Mouse (Mus musculus) ES-E14 (cell line): ENCODE measurements around the gene Slf2. TPM values are rescaled to one million over a fixed set of nuclear protein-coding genes. Genes with fewer than 3 reads are reported as not detected.

Experiments used
- DNase-seq: peaks from one replicate; pipeline ENCODE4 v3.0.0-alpha.2; 2013; ENCODE audit warnings: low read depth, low spot score
- H3K27ac ChIP-seq: 2 replicates; pipeline ENCODE4 v1.5.1; 2012; ENCODE audit warnings: low read depth, mild to moderate bottlenecking, low read length, moderate library complexity, mixed read lengths; ENCODE audit not compliant: poor library complexity, insufficient read depth, severe bottlenecking
- H3K36me3 ChIP-seq: 2 replicates; pipeline ENCODE4 v1.6.1; 2012; ENCODE audit warnings: mild to moderate bottlenecking, low read length, moderate library complexity, mixed read lengths; ENCODE audit not compliant: control insufficient read depth, poor library complexity, insufficient read depth, severe bottlenecking
- H3K4me1 ChIP-seq, 2 experiments: fragments of 150-350 bp in 1 of 2; sonication (generic) in 1 of 2; 2 replicates each; pipeline ENCODE4 v1.6.1; 2012; ENCODE audit warnings: low read length in 2 of 2, mild to moderate bottlenecking in 1 of 2, mixed read lengths in 1 of 2; ENCODE audit not compliant: control insufficient read depth in 2 of 2, insufficient read depth in 2 of 2, poor library complexity in 1 of 2
- H3K4me3 ChIP-seq, 2 experiments: fragments of 150-350 bp in 1 of 2; sonication (generic) in 1 of 2; 2 replicates each; pipeline ENCODE4 v1.5.1; 2012; ENCODE audit warnings: low read length in 2 of 2, low read depth in 1 of 2, mild to moderate bottlenecking in 1 of 2, mixed read lengths in 1 of 2; ENCODE audit not compliant: insufficient read depth in 1 of 2, poor library complexity in 1 of 2, severe bottlenecking in 1 of 2
- H3K9ac ChIP-seq: 2 replicates; pipeline ENCODE4 v1.6.1; 2012; ENCODE audit warnings: low read depth, mild to moderate bottlenecking, low read length, mixed read lengths; ENCODE audit not compliant: poor library complexity, insufficient read depth, severe bottlenecking
- H3K9me3 ChIP-seq: fragments of 150-350 bp; sonication (generic); 2 replicates; pipeline ENCODE4 v1.6.1; 2012; ENCODE audit warnings: low read depth, mild to moderate bottlenecking, low read length; ENCODE audit not compliant: control insufficient read depth, insufficient read depth
- CHD2 ChIP-seq: IDR thresholded peaks from 2 replicates; pipeline ENCODE4 v1.6.1; 2014; ENCODE audit warnings: mild to moderate bottlenecking, low read depth, low read length, inconsistent platforms
- HCFC1 ChIP-seq: IDR thresholded peaks from 2 replicates; pipeline ENCODE4 v1.6.1; 2012; ENCODE audit warnings: low read length, inconsistent platforms, borderline replicate concordance; ENCODE audit not compliant: insufficient read depth
- MAFK ChIP-seq: IDR thresholded peaks from 2 replicates; pipeline ENCODE4 v1.6.1; 2014; ENCODE audit warnings: mild to moderate bottlenecking, low read depth, low read length, inconsistent platforms; ENCODE audit not compliant: insufficient read depth
- ZC3H11A ChIP-seq: IDR thresholded peaks from 2 replicates; pipeline ENCODE4 v1.6.1; 2012; ENCODE audit warnings: low read depth, mild to moderate bottlenecking, inconsistent platforms, low read length, borderline replicate concordance
- ZNF384 ChIP-seq: IDR thresholded peaks from 2 replicates; pipeline ENCODE4 v1.6.1; 2012; ENCODE audit warnings: low read depth, low read length, inconsistent platforms
- in situ Hi-C, 2 experiments: fragments of 600-800 bp; cut with MboI; formaldehyde crosslinking; loops; one replicate each; pipeline ENCODE4 v1.15.1; 2025; ENCODE audit warnings: low sequenced_read_pairs in 2 of 2, inconsistent platforms in 1 of 2; ENCODE audit not compliant: unreplicated experiment in 2 of 2
- total RNA-seq: library from RNA; depleted of rRNA; stranded (reverse); fragments of 300-350 nt; gene quantifications from 2 replicates; pipeline ENCODE4 v1.2.3, GENCODE M21; 2012

Slf2 gene
- total RNA-seq, 1 experiment = 48.3 TPM

GRCm38 (mm10) chr19:44928185-44928584 is 2.8 kb upstream of the Slf2 start:
- Histone ChIP-seq H3K36me3 (no peaks in the 10 kb centered on the region), H3K9ac (no peak overlapping the region), H3K27ac (no peak overlapping the region), H3K4me1 (peaks cover 0 to 6% of the 10 kb centered on the region in 2 experiments; a peak in 2 of 4 replicates), H3K9me3 (no peaks in the 10 kb centered on the region), H3K4me3 (no peak overlapping the region)
- TF ChIP-seq ZNF384 (no peak), ZC3H11A (no peak), MAFK (no peak), CHD2 (no peak), HCFC1 (no peak)
- DNase-seq = no peak
- in situ Hi-C loops = no loop called here

DNA sequence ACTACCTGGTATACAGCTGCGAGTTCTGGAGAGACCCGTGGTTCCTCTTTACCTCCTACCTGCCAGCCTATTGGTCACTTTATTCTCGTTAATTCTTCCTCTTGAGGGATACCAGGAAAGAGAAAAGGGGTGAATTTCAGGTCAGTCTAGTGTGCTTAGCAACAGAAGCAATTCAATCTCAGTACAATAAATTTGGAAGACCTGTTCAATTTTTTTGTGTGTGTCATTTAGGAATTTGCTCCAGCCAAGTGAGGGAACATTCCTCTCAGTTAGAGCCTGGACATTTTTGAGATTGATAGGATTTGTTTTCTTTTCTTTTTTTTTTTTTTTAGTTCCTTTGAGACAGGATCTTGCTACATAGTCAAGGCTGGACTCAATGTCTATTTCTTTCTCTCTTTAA is 1.7 kb upstream of the Slf2 start:
- Histone ChIP-seq H3K27ac (no peak overlapping the region), H3K4me1 (peaks cover 0 to 6% of the 10 kb centered on the region in 2 experiments; a peak in 2 of 4 replicates), H3K4me3 (no peak overlapping the region), H3K9me3 (no peaks in the 10 kb centered on the region), H3K36me3 (no peaks in the 10 kb centered on the region), H3K9ac (no peak overlapping the region)
- in situ Hi-C loops = no loop called here
- TF ChIP-seq HCFC1 = no peak
- TF ChIP-seq CHD2 = no peak
- no peak for TF ChIP-seq ZNF384
- TF ChIP-seq ZC3H11A = no peak
- no peak for TF ChIP-seq MAFK
- no peak for DNase-seq

GRCm38 (mm10) chr19:44929663-44930062 is 1.3 kb upstream of the Slf2 start:
- Histone ChIP-seq H3K9me3 (no peaks in the 10 kb centered on the region), H3K4me1 (peaks cover 0 to 6% of the 10 kb centered on the region in 2 experiments; a peak in 2 of 4 replicates), H3K9ac (no peak overlapping the region), H3K27ac (no peak overlapping the region), H3K4me3 (no peak overlapping the region), H3K36me3 (no peaks in the 10 kb centered on the region)
- TF ChIP-seq ZC3H11A (no peak), ZNF384 (peak; percentile 89; the same call in 1 of the 2 replicates)
- in situ Hi-C loops = no loop called here
- no peak for DNase-seq

- DNase-seq = no peak
- H3K36me3 ChIP-seq = peaks cover 3% of the 10 kb centered on the region
- H3K27ac ChIP-seq = no peak overlapping the region; the same call in 1 of the 2 replicates
- TF ChIP-seq MAFK = no peak
- TF ChIP-seq CHD2 = no peak
- TF ChIP-seq ZNF384 = 0 out of 2 replicates have a peak, but pooled peaks have one; percentile 18
- H3K4me1 ChIP-seq = peaks cover 0 to 6% of the 10 kb centered on the region in 2 experiments; a peak in 2 of 4 replicates
- in situ Hi-C loops = no loop called here
- no peaks in the 10 kb centered on the region for H3K9me3 ChIP-seq
- H3K9ac ChIP-seq = no peak overlapping the region
- peak overlapping the region; percentile 64 to 75; a peak in 3 of 4 replicates for H3K4me3 ChIP-seq
These were observed 829 bp upstream of the Slf2 start for GRCm38 (mm10) chr19:44930122-44930521.

- H3K4me3 ChIP-seq = peak overlapping the region; percentile 96 to 99
- in situ Hi-C loops = no loop called here
- H3K4me1 ChIP-seq = peaks cover 0 to 6% of the 10 kb centered on the region in 2 experiments; a peak in 2 of 4 replicates
- TF ChIP-seq ZNF384 (no peak), HCFC1 (peak; percentile 88)
- H3K36me3 ChIP-seq = peaks cover 8% of the 10 kb centered on the region
- peak overlapping the region; percentile 95 for H3K9ac ChIP-seq
- H3K27ac ChIP-seq = peak overlapping the region; percentile 82
- H3K9me3 ChIP-seq = no peaks in the 10 kb centered on the region
- DNase-seq = peak; percentile 77
These were observed 456 bp downstream of the Slf2 start for GRCm38 (mm10) chr19:44931454-44931759.
